Mouse (Mus musculus) megakaryocyte progenitor cell, adult 5-6 weeks (primary cell): ENCODE results near the gene Nfyc. TPM values are rescaled to one million over a fixed set of nuclear protein-coding genes. Genes with fewer than 3 reads are reported as not detected.

Source experiments
- ATAC-seq: replicated peaks from 2 replicates; pipeline ENCODE4 v1.8.0; 2016; ENCODE audit warnings: mild to moderate bottlenecking, moderate TSS enrichment, inconsistent platforms; ENCODE audit not compliant: poor library complexity
- total RNA-seq, 2 experiments: library from RNA; stranded (forward) in 1 of 2; stranded (reverse) in 1 of 2; fragments of 157-497, 149-512 nt in 1 of 2; fragments of 200-1000 nt in 1 of 2; gene quantifications; 2 replicates each; pipeline versions ENCODE4 v1.2.3 to v1.2.4; 2015 to 2017

The Nfyc gene
- total RNA-seq, 2 experiments from 2014 or later, result 40.8 to 69.9 TPM

GRCm38 (mm10) chr4:120755801-120756200 is 75.6 kb downstream of the Nfyc start:
- no peak for ATAC-seq

- peak; percentile 94 for ATAC-seq
Observed at GRCm38 (mm10) chr4:120755299-120755698, 76.1 kb downstream of the Nfyc start.

GRCm38 (mm10) chr4:120749601-120750000 is 81.8 kb downstream of the Nfyc start:
- ATAC-seq, result no peak

GRCm38 (mm10) chr4:120747941-120748866 is 83.2 kb downstream of the Nfyc start, which contains the start of gene Kcnq4:
Gene Kcnq4, minus strand, starts transcription at chr4:120748612.
- peak; percentile 15 for ATAC-seq

GRCm38 (mm10) chr4:120747243-120747792 is 84.1 kb downstream of the Nfyc start:
- ATAC-seq, result no peak

- ATAC-seq, result no peak
Observed at GRCm38 (mm10) chr4:120746552-120747150, 84.7 kb downstream of the Nfyc start.

- no peak for ATAC-seq
Observed at GRCm38 (mm10) chr4:120745731-120746551, 85.4 kb downstream of the Nfyc start.

- no peak for ATAC-seq
Observed at GRCm38 (mm10) chr4:120743636-120744035, 87.7 kb downstream of the Nfyc start.

GRCm38 (mm10) chr4:120741303-120741702 is 90.1 kb downstream of the Nfyc start:
- no peak for ATAC-seq

- no peak for ATAC-seq
Observed at GRCm38 (mm10) chr4:120734012-120734622, 97.3 kb downstream of the Nfyc start.

GRCm38 (mm10) chr4:120732737-120733136 is 98.6 kb downstream of the Nfyc start:
- ATAC-seq, result no peak

GRCm38 (mm10) chr4:120731030-120731644 is 100.2 kb downstream of the Nfyc start:
- ATAC-seq, result peak; percentile 86

- no peak for ATAC-seq
Observed at GRCm38 (mm10) chr4:120730574-120730973, 100.8 kb downstream of the Nfyc start.

- no peak for ATAC-seq
Observed at GRCm38 (mm10) chr4:120730146-120730545, 101.2 kb downstream of the Nfyc start.

GRCm38 (mm10) chr4:120729441-120729840 is 101.9 kb downstream of the Nfyc start:
- ATAC-seq, result no peak

- no peak for ATAC-seq
Observed at GRCm38 (mm10) chr4:120727842-120728241, 103.5 kb downstream of the Nfyc start.

- ATAC-seq, result no peak
Observed at GRCm38 (mm10) chr4:120726174-120726573, 105.2 kb downstream of the Nfyc start.

GRCm38 (mm10) chr4:120725516-120726090 is 105.8 kb downstream of the Nfyc start:
- ATAC-seq, result no peak

GRCm38 (mm10) chr4:120721574-120721973 is 109.8 kb downstream of the Nfyc start:
- ATAC-seq, result no peak

GRCm38 (mm10) chr4:120719152-120719551 is 112.2 kb downstream of the Nfyc start:
- ATAC-seq, result no peak
